Mouse (Mus musculus): ENCODE measurements around the gene Psen2.

Psen2 gene

DNA sequence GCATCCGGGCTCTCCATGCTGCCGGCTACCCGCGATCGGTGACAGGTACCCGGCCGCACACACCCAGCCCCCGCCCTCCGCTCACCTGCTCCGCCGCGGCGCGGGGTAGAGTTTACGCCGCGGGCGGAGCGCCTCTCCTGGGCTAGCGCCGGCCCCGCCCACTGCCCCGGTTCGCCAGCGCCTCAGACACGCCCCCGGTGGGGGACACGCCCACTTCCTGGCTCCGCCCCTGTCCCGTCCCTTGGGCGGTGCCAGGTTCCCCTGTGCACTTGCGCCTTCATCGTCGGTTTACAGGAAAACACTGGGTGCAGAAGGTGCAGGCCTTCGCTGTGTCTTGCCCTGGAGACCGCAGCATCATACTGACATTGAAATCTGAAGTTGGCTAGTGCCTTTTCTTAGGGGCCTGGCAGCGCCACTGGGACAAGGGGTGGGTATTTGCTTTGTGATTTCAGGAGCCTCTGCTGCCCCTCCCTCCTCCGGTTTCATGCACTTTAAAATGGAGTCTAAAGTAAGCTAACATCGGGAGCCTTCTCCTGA is 7.0 kb downstream of the Psen2 start:
- in situ Hi-C loops (cut with MboI; ENCODE audit: low pct_unique_long_range_greater_than_20kb in 1 of 2, low sequenced_read_pairs in 2 of 2, unreplicated experiment in 1 of 2) = loop anchor here in 1 of 2 experiments (25.0 kb wide), 1 partner anchor 506 kb away; no protein-coding TSS in a partner anchor

DNA sequence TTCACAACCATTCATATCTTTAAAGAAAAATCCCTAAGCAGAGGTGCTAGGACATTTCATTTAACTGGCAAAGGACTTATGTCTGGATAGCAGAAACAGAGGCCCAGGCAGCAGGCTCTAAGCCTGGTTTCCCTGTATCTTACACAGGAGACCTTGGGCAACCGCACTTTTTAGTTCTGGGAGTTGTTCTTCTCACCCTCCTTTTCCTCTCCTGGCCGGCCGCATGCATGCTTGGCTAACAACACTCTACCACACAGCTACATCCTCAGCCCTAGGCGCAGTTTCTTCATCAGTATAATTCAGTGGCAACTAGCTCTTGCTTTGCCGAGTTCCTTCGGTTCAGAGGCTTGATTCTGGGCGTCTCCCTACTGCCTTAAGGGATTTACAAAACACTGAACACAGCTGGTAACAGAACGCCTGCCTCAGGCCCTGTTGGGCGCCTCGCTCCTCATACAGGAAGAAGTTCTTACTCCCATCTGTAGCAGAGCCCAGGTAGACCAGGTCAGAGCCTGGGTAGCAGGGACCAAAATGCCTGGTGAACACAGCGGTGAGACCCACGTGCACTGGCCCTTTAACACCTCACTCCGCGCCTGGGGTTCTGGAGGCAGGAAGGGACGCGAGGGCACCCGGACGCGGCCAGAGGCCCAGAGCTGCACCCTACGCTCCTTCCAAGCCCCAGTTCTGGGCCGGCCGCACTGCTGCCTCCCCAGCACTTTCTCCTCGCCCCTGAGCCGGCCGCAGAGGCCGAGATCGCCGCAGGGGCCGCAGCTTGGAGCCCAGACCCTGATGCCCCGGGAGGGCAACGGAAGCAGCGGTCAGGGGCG is 7.7 kb downstream of the Psen2 start:
- in situ Hi-C loops (cut with MboI; ENCODE audit: low pct_unique_long_range_greater_than_20kb in 1 of 2, low sequenced_read_pairs in 2 of 2, unreplicated experiment in 1 of 2) = loop anchor here in 1 of 2 experiments (25.0 kb wide), 1 partner anchor 507 kb away; no protein-coding TSS in a partner anchor

DNA sequence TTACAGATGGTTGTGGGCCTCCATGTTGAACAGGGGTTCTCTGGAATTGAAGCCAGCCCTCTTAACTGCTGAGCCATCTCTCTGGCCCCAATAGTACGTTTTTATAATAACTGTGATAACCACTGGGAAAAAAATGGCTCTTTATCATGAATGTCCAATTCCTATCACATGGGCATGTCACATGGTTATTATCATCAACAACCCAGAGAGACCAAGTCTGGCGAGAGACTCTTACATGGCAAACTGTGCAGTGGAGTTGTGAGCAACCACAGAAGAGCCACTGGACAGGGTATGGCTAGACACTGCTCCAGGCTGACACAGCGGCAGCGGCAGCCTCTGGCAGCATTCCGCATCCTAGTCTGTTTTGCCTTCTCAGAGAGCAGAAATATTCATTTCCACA is 8.9 kb downstream of the Psen2 start:
- in situ Hi-C loops (cut with MboI; ENCODE audit: low pct_unique_long_range_greater_than_20kb in 1 of 2, low sequenced_read_pairs in 2 of 2, unreplicated experiment in 1 of 2) = loop anchor here in 1 of 2 experiments (25.0 kb wide), 1 partner anchor 508 kb away; no protein-coding TSS in a partner anchor

DNA sequence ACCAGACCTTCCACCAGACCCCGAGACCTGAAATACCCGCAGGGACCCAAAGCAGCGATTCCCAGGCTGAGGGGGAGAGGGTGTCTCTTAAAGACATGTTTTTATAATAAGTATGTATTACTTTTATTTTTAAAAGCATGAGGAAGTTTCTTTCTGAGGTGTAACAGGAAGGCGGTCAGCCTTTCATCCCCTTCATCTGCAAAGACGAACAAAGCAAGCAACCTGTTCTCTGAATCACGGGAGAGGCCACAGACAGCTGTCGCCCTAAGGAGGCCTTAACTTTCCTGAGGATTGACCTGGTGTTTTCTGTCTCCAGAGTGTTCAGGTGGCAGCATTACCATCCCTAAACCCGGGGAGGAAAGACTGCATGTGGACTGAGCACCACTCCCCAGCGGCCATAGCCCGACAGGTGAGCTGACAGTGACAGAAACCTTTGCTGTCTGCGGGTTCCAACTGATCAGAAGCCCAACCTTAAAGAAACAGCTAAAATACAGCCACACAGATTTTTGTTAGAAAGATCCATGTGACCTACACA is 10.5 kb downstream of the Psen2 start:
- in situ Hi-C loops (cut with MboI; ENCODE audit: low pct_unique_long_range_greater_than_20kb in 1 of 2, low sequenced_read_pairs in 2 of 2, unreplicated experiment in 1 of 2) = loop anchor here in 1 of 2 experiments (25.0 kb wide), 1 partner anchor 510 kb away; no protein-coding TSS in a partner anchor

DNA sequence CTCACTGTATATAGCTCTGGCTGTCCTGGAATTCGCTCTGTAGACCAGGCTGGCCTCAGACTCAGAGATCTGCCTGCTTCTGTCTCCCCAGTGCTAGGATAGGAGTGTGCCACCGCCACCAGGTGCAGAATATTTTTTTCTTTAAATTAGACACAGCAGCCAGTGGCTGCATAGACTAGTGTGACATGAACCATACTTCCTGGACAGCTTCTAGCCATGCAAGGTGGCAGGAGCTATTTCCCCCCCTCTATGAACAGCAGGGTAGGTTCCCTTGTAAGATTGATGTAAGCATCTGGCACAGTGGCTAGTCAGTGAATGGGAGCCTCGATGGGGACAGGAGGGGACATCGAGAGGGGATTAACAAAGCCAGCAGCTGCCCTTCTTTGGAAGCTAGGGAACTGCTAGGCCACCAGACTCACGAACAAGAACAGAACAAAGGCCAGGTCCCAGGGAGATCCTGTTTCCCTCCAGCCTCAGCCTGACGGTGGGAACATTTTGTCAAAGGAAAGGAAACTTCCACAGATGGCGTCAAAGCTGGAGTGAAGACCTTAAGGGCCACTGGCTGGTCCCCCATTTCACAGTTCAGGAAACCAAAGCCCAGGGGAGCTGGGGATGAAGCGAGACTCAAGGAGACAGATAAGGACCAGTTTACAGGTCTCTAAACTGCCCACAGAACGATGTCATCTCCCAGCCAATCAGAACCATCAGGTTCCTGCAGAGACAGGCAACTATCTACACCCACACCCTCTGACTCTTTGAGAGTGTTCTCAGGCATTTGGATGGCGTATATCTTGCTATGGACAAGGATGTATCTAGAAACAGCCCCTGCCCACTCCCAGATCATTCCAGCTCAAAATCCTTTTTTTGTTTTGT is 11.8 kb downstream of the Psen2 start:
- in situ Hi-C loops (cut with MboI; ENCODE audit: low pct_unique_long_range_greater_than_20kb in 1 of 2, low sequenced_read_pairs in 2 of 2, unreplicated experiment in 1 of 2) = loop anchor here in 1 of 2 experiments (25.0 kb wide), 1 partner anchor 511 kb away; no protein-coding TSS in a partner anchor

- in situ Hi-C loops (cut with MboI; ENCODE audit: low pct_unique_long_range_greater_than_20kb in 1 of 2, low sequenced_read_pairs in 2 of 2, unreplicated experiment in 1 of 2) = loop anchor here in 1 of 2 experiments (25.0 kb wide), 1 partner anchor 512 kb away; no protein-coding TSS in a partner anchor
These were observed 12.8 kb downstream of the Psen2 start for GRCm38 (mm10) chr1:180250441-180250830.

- in situ Hi-C loops (cut with MboI; ENCODE audit: low pct_unique_long_range_greater_than_20kb in 1 of 2, low sequenced_read_pairs in 2 of 2, unreplicated experiment in 1 of 2) = loop anchor here in 1 of 2 experiments (25.0 kb wide), 1 partner anchor 512 kb away; no protein-coding TSS in a partner anchor
These were observed 13.4 kb downstream of the Psen2 start for GRCm38 (mm10) chr1:180249666-180250440.

DNA sequence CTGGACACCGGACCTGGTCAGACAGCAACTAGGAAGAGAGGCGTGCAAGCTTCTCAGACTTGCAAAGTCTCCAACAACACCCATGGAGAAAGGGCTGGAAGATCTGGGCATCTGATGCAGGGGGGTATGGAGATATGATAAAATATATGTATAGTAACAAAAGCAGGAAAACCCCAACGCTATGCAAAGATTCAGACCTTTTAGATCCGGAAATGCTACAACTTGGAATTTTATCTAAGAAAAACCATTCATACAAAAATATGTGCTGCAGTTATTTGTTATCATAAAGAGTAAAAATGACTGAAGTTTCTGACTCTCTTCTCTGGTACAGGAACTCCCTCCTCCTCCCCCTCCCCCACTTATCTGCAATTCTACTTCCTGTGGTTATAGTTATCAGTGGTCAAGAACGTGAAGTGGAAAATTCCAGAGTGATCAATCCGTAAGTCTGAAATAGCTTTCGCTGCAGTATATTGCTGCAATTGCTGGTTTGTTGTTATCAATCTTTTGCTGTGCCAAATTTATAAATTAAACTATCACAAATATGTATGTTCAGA is 14.6 kb downstream of the Psen2 start:
- in situ Hi-C loops (cut with MboI; ENCODE audit: low pct_unique_long_range_greater_than_20kb in 1 of 2, low sequenced_read_pairs in 2 of 2, unreplicated experiment in 1 of 2) = no loop called here

GRCm38 (mm10) chr1:180247901-180248300 is 15.3 kb downstream of the Psen2 start:
- in situ Hi-C loops (cut with MboI; ENCODE audit: low pct_unique_long_range_greater_than_20kb in 1 of 2, low sequenced_read_pairs in 2 of 2, unreplicated experiment in 1 of 2) = no loop called here

DNA sequence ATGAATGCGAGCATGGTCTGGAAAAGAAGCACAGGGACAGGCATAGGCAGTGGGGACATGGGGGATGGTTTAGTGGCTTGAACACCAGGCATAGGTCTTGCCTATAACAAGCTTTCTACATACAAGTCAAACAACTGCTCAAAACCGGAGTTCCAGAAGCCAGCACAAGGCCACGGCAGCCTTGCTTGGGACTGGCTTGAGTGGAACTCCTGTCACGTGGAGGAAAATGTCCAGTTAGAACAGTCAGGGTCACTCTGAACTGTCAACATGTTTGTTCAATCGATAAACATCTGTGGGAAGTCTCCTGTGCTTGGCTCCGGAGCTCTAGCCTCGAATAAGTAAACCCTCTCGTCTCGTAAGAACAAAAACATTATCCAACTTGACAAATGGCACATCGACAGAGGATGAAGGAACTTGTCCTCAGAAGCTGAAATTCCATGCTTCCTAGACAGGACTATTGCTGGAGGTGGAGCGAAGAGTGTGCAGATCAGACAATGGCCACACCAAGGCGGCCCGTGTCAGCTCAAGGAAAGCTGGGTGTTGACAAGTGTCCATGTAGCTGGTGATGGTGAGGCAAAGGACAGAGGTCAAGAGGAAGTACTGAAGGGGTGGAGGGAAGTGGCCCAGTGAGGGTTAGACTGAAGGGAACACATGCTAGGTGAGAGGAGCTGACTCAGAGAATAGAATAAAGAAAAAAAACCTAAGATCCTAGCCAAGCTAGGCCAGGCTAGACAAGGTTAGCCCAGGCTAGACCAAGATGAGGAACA is 17.3 kb downstream of the Psen2 start:
- in situ Hi-C loops (cut with MboI; ENCODE audit: low pct_unique_long_range_greater_than_20kb in 1 of 2, low sequenced_read_pairs in 2 of 2, unreplicated experiment in 1 of 2) = no loop called here

DNA sequence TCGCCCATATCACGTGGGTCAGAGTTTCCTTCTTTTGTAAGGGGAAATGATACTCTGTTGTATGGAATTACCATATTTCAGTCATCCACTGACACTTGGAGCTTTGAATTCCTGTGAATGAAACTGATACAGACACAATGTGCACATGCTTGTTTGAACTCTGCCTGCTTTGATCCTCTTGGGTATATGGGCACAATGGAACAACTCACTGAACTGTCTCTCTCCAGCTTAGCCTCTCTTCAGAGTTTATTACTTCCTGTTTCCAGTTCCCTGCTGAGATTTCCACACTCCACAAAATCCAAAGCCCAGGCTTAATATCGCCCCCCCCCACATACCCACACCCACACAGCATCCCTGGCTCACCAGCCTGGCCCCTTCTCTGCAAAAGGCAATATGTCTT is 31.5 kb downstream of the Psen2 start:
- in situ Hi-C loops (cut with MboI; ENCODE audit: low pct_unique_long_range_greater_than_20kb in 1 of 2, low sequenced_read_pairs in 2 of 2, unreplicated experiment in 1 of 2) = no loop called here

GRCm38 (mm10) chr1:180230580-180230979 is 32.7 kb downstream of the Psen2 start:
- in situ Hi-C loops (cut with MboI; ENCODE audit: low pct_unique_long_range_greater_than_20kb in 1 of 2, low sequenced_read_pairs in 2 of 2, unreplicated experiment in 1 of 2) = no loop called here

DNA sequence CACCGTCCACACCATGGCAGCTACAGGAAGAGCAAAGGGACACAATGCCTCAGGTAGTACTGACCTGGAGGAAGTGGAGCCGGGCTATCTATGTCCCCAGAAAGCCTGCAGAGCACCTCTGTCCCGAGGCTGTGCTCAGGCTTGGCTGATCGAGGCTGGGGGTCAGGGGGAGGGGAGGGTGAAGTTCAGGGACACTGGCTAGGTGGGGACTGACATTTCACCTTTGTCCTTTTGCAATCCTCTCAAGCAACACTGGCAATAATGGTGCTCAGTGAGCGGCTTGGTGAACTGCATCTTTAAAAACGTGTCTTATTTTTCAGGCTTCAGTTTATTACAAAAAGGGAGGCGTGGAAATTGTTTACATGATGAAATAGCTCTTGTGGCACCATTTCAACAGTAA is 33.3 kb downstream of the Psen2 start:
- in situ Hi-C loops (cut with MboI; ENCODE audit: low pct_unique_long_range_greater_than_20kb in 1 of 2, low sequenced_read_pairs in 2 of 2, unreplicated experiment in 1 of 2) = no loop called here

DNA sequence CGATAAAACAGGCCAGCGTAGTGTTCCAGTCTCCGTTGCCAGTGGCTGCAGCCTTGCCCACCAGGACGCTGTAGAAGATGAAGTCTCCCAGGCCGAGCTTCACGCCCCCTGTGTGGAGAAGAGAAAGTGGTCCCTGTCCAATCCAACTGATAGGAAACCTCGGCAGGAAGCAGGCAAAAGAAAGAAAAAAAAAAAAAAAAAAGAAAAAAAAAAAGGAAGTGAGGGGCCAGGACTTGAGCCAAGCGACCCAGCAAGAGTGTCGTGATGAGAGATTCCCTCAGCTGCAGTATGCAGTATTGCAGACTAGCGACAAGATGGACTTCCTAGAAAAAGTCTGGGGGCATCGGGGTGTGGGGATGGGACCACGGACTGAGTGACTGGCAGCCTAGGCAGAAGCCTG is 34.4 kb downstream of the Psen2 start:
- in situ Hi-C loops (cut with MboI; ENCODE audit: low pct_unique_long_range_greater_than_20kb in 1 of 2, low sequenced_read_pairs in 2 of 2, unreplicated experiment in 1 of 2) = no loop called here

GRCm38 (mm10) chr1:180226766-180227165 is 36.5 kb downstream of the Psen2 start:
- in situ Hi-C loops (cut with MboI; ENCODE audit: low pct_unique_long_range_greater_than_20kb in 1 of 2, low sequenced_read_pairs in 2 of 2, unreplicated experiment in 1 of 2) = no loop called here

GRCm38 (mm10) chr1:180226221-180226713 is 37.0 kb downstream of the Psen2 start:
- in situ Hi-C loops (cut with MboI; ENCODE audit: low pct_unique_long_range_greater_than_20kb in 1 of 2, low sequenced_read_pairs in 2 of 2, unreplicated experiment in 1 of 2) = no loop called here
